Mouse (Mus musculus) liver, embryonic 13.5 days (tissue): ENCODE data around the gene Hmgcl. TPM values are rescaled to one million over a fixed set of nuclear protein-coding genes. Genes with fewer than 3 reads are reported as not detected.

Source experiments
- ATAC-seq: fragments of 200-750 bp; cut with Nextera tagmentation; 2 replicates; pipeline ENCODE4 v1.8.0; 2017; ENCODE audit warnings: low read depth, mild to moderate bottlenecking, moderate number of reproducible peaks, moderate library complexity
- DNase-seq: peaks from one replicate; pipeline ENCODE4 v3.0.0; 2022
- H3K27ac ChIP-seq: fragments of 300-500 bp; sonication (generic); 2 replicates; pipeline ENCODE4 v1.5.1; 2015; ENCODE audit warnings: moderate library complexity, mild to moderate bottlenecking, inconsistent platforms
- H3K27me3 ChIP-seq: fragments of 300-500 bp; sonication (generic); 2 replicates; pipeline ENCODE4 v1.6.1; 2015; ENCODE audit warnings: mild to moderate bottlenecking, inconsistent platforms
- H3K36me3 ChIP-seq: fragments of 300-500 bp; sonication (generic); 2 replicates; pipeline ENCODE4 v1.6.1; 2015; ENCODE audit warnings: mild to moderate bottlenecking, inconsistent platforms
- H3K4me1 ChIP-seq: fragments of 300-500 bp; sonication (generic); replicated peaks from 2 replicates; pipeline ENCODE4 v1.6.1; 2015; ENCODE audit warnings: inconsistent platforms
- H3K4me2 ChIP-seq: fragments of 300-500 bp; sonication (generic); 2 replicates; pipeline ENCODE4 v1.6.1; 2015; ENCODE audit warnings: inconsistent platforms, mild to moderate bottlenecking, moderate library complexity
- H3K4me3 ChIP-seq: fragments of 300-500 bp; sonication (generic); replicated peaks from 2 replicates; pipeline ENCODE4 v1.5.1; 2015; ENCODE audit warnings: mild to moderate bottlenecking, inconsistent platforms
- H3K9ac ChIP-seq: fragments of 300-500 bp; sonication (generic); 2 replicates; pipeline ENCODE4 v1.6.1; 2015; ENCODE audit warnings: mild to moderate bottlenecking, inconsistent platforms
- H3K9me3 ChIP-seq: fragments of 300-500 bp; sonication (generic); replicated peaks from 2 replicates; pipeline ENCODE4 v1.6.1; 2016; ENCODE audit warnings: inconsistent platforms
- WGBS: fragments of 180-500 bp; shearing (Covaris S2); methylation state at CpG from one replicate; pipeline ENCODE4 v1.1.7; 2015; ENCODE audit not compliant: insufficient replicate concordance; 5-methylcytosine and 5-hydroxymethylcytosine counted together
- polyA plus RNA-seq: library from polyadenylated mRNA; unstranded; fragments of >200 nt; fragmentation: Nextera tagmentation; extraction: Ambion mirVana; gene quantifications from 2 replicates; pipeline ENCODE4 v1.2.1, GENCODE M21; 2015

The Hmgcl gene
- 71.9 and 73.5 TPM in 2 replicates for polyA plus RNA-seq

- no peaks in the 10 kb centered on the region for H3K9me3 ChIP-seq
- peak within 1 kb of the TSS; percentile 91 for H3K9ac ChIP-seq
- H3K4me1 ChIP-seq: peaks cover 48% of the 10 kb centered on the region
- WGBS: under 1% methylated on average over 23 of the region's 23 CpGs
- H3K4me2 ChIP-seq: peak within 1 kb of the TSS; percentile 89
- DNase-seq (peak; percentile 94), ATAC-seq (peak; percentile 82)
- peaks cover 11% of the 10 kb centered on the region for H3K36me3 ChIP-seq
- H3K27me3 ChIP-seq: no peaks in the 10 kb centered on the region
- peak within 1 kb of the TSS; percentile 90 for H3K4me3 ChIP-seq
- peak within 1 kb of the TSS; percentile 77 for H3K27ac ChIP-seq
These were observed at the start of gene Hmgcl for GRCm38 (mm10) chr4:135946278-135946658. Gene Hmgcl (plus strand): TSS chr4:135946448.

- peaks cover 58% of the 10 kb centered on the region for H3K4me1 ChIP-seq
- peak overlapping the region; percentile 19 for H3K4me3 ChIP-seq
- H3K4me2 ChIP-seq: peak overlapping the region; percentile 58
- no peaks in the 10 kb centered on the region for H3K9me3 ChIP-seq
- no peaks in the 10 kb centered on the region for H3K36me3 ChIP-seq
- H3K9ac ChIP-seq: peak overlapping the region; percentile 57
- H3K27ac ChIP-seq: peak overlapping the region; percentile 84
- H3K27me3 ChIP-seq: no peaks in the 10 kb centered on the region
- DNase-seq (peak; percentile 78), ATAC-seq (peak; percentile 91)
- 12% methylated on average over 9 of the region's 9 CpGs for WGBS
These were observed 47.7 kb upstream of the Hmgcl start for GRCm38 (mm10) chr4:135898380-135899049.

DNA sequence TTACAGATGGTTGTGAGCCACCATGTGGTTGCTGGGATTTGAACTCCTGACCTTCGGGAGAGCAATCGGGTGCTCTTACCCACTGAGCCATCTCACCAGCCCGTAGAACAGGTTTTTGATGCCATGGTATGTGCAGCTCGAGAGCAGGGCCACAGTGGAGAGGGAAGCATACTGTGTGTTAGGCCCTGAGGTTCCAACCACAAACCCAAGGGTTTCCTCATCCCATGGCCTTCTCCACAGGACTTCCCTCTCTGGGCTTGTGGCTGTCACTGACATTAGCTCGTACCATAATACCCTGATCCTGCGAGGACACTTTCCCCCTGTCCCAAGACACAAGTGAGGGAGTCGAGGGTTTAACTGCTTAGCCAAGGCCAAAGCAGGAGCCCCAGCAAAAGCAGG lies 47.2 kb upstream of the Hmgcl start:
- Histone ChIP-seq H3K27ac (peak overlapping the region; percentile 34; the same call in 1 of the 2 replicates), H3K4me1 (peaks cover 58% of the 10 kb centered on the region), H3K4me2 (no peak overlapping the region), H3K36me3 (no peaks in the 10 kb centered on the region), H3K9me3 (no peaks in the 10 kb centered on the region), H3K9ac (no peak overlapping the region), H3K27me3 (no peaks in the 10 kb centered on the region), H3K4me3 (no peak overlapping the region)
- no peak for DNase-seq
- 48% methylated on average over 7 of the region's 7 CpGs for WGBS
- ATAC-seq: no peak

DNA sequence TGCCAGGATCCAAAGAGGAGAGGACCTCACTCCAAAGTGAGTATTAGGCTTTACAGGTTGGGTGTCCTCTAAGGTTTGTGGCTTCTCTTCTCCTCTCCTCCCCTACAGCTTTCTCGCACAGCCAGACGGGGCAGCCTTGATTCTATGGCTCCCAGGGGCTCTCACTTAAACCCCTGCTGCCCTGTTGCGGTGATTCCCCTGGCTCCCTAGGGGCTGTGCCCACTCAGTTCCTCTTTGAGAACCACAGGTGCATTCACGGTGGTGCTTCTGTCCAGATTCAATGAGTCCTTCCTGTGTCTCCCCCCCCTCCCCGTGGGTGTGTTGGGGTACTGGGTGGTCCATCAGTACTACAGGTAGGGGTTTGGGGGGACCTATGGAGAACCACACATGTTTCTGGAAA lies 46.2 kb upstream of the Hmgcl start:
- ATAC-seq (no peak), DNase-seq (no peak)
- no peak overlapping the region for H3K9ac ChIP-seq
- H3K4me1 ChIP-seq: peaks cover 51% of the 10 kb centered on the region
- H3K27me3 ChIP-seq: no peaks in the 10 kb centered on the region
- WGBS: 60% methylated on average over 5 of the region's 5 CpGs
- no peaks in the 10 kb centered on the region for H3K9me3 ChIP-seq
- H3K4me2 ChIP-seq: no peak overlapping the region
- H3K27ac ChIP-seq: no peak overlapping the region
- no peak overlapping the region for H3K4me3 ChIP-seq
- H3K36me3 ChIP-seq: no peaks in the 10 kb centered on the region

DNA sequence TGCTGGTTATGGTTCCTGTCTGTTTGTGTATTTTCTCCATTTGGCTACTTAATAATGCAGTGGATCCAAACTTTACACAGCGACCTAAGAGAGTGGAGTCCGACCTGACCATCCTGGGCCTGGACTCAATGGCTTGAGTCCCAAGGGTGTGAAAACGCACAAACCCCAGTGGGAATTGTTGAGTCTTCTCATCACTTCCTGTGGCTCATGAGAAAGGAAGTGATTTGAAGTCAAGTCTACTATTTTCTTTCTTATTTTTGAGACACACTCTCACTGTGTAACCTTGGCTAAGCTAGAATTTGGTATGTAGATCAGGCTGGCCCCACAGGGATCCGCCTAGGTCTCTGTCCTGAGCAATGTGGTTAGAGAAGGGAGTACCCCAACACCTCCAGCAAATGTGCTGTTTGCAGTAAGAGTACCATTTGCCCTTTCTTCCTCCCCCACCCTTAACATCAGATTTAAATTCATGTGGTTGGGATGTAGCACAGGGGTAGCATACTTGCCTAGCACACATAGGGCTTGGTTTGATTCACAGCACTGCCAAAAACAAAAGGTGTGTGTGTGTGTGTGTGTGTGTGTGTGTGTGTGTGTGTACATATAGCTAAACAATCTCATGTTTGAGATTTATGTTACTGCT lies 43.5 kb upstream of the Hmgcl start:
- Histone ChIP-seq H3K4me2 (no peak overlapping the region), H3K36me3 (no peaks in the 10 kb centered on the region), H3K4me1 (peaks cover 36% of the 10 kb centered on the region), H3K9ac (no peak overlapping the region), H3K27me3 (no peaks in the 10 kb centered on the region), H3K4me3 (no peak overlapping the region), H3K9me3 (no peaks in the 10 kb centered on the region), H3K27ac (no peak overlapping the region)
- ATAC-seq (no peak), DNase-seq (no peak)
- WGBS: 81% methylated on average over 4 of the region's 4 CpGs

GRCm38 (mm10) chr4:135904810-135905209 lies 41.4 kb upstream of the Hmgcl start:
- no peak overlapping the region for H3K27ac ChIP-seq
- H3K4me3 ChIP-seq: no peak overlapping the region
- no peaks in the 10 kb centered on the region for H3K27me3 ChIP-seq
- peaks cover 22% of the 10 kb centered on the region for H3K4me1 ChIP-seq
- ATAC-seq: no peak
- WGBS: 57% methylated on average over 1 of the region's 1 CpGs
- no peaks in the 10 kb centered on the region for H3K9me3 ChIP-seq
- H3K9ac ChIP-seq: no peak overlapping the region
- H3K4me2 ChIP-seq: no peak overlapping the region
- no peak for DNase-seq
- no peaks in the 10 kb centered on the region for H3K36me3 ChIP-seq

GRCm38 (mm10) chr4:135906633-135907032 lies 39.6 kb upstream of the Hmgcl start:
- no peaks in the 10 kb centered on the region for H3K36me3 ChIP-seq
- peaks cover 29% of the 10 kb centered on the region for H3K4me1 ChIP-seq
- peak overlapping the region; percentile 18; the same call in 1 of the 2 replicates for H3K9ac ChIP-seq
- H3K27ac ChIP-seq: peak overlapping the region; percentile 50
- no peak overlapping the region for H3K4me3 ChIP-seq
- 13% methylated on average over 3 of the region's 3 CpGs for WGBS
- H3K27me3 ChIP-seq: no peaks in the 10 kb centered on the region
- no peaks in the 10 kb centered on the region for H3K9me3 ChIP-seq
- H3K4me2 ChIP-seq: peak overlapping the region; percentile 12; the same call in 1 of the 2 replicates
- DNase-seq: no peak
- ATAC-seq: peak; percentile 67

DNA sequence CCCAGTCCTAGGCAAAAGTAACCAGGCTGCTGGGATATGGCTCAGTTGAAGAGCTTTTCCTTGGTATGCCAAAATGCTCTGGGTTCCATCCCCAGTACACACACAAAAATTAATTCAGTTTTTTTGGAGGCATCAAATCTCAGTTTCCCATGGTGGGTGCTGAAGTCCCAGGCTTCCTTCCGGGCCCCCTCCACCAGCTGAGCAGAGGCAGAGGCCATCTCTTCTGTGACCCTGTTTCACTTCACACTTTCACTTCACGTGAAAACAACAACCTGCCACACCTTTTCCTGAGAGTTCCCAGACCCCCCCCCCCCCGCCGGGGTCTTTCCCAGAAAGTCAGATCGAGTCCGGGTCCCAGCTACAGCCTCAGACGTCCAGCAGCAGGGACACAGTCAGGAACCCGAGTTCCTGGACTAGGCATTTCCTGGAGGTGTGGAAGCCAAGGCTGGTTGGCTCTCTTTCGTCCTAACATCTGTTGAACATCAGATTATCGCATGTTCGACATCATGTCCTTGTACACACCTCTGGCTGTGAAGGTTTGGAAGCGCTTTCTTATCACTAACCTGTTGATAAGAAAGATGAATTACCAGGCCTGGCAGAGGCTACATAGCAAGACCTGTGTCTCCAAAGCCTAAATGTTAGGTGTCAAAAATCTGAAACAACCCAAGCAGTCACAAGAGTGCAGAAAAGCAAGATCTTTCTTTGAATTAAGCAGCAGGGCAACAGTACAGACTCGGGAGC lies 36.8 kb upstream of the Hmgcl start:
- Histone ChIP-seq H3K4me2 (no peak overlapping the region), H3K27ac (no peak overlapping the region; the same call in 1 of the 2 replicates), H3K27me3 (no peaks in the 10 kb centered on the region), H3K4me3 (no peak overlapping the region), H3K4me1 (peaks cover 50% of the 10 kb centered on the region), H3K36me3 (no peaks in the 10 kb centered on the region), H3K9me3 (no peaks in the 10 kb centered on the region), H3K9ac (no peak overlapping the region)
- 44% methylated on average over 13 of the region's 13 CpGs for WGBS
- ATAC-seq: no peak
- no peak for DNase-seq

- H3K9me3 ChIP-seq: no peaks in the 10 kb centered on the region
- 26% methylated on average over 7 of the region's 7 CpGs for WGBS
- peak overlapping the region; percentile 53; the same call in 1 of the 2 replicates for H3K27ac ChIP-seq
- DNase-seq (no peak), ATAC-seq (peak; percentile 46; the same call in 1 of the 2 replicates)
- peak overlapping the region; percentile 33 for H3K9ac ChIP-seq
- no peaks in the 10 kb centered on the region for H3K27me3 ChIP-seq
- H3K36me3 ChIP-seq: no peaks in the 10 kb centered on the region; the same call in 1 of the 2 replicates
- no peak overlapping the region for H3K4me3 ChIP-seq
- H3K4me2 ChIP-seq: no peak overlapping the region
- H3K4me1 ChIP-seq: peaks cover 43% of the 10 kb centered on the region
These were observed 34.7 kb upstream of the Hmgcl start for GRCm38 (mm10) chr4:135911531-135911930.

- H3K4me1 ChIP-seq: peaks cover 38% of the 10 kb centered on the region
- 28% methylated on average over 3 of the region's 3 CpGs for WGBS
- H3K9ac ChIP-seq: peak overlapping the region; percentile 33; the same call in 1 of the 2 replicates
- peak overlapping the region; percentile 61 for H3K27ac ChIP-seq
- H3K9me3 ChIP-seq: no peaks in the 10 kb centered on the region
- H3K27me3 ChIP-seq: no peaks in the 10 kb centered on the region
- peaks cover 3% of the 10 kb centered on the region; the same call in 1 of the 2 replicates for H3K36me3 ChIP-seq
- H3K4me2 ChIP-seq: no peak overlapping the region; the same call in 1 of the 2 replicates
- H3K4me3 ChIP-seq: 0 out of 2 replicates have a peak overlapping the region, but pooled peaks have one; percentile 6
- peak; percentile 35; the same call in 1 of the 2 replicates for ATAC-seq
- no peak for DNase-seq
These were observed 34.1 kb upstream of the Hmgcl start for GRCm38 (mm10) chr4:135912164-135912563.

GRCm38 (mm10) chr4:135912835-135913234 lies 33.4 kb upstream of the Hmgcl start:
- DNase-seq (no peak), ATAC-seq (peak; percentile 42; the same call in 1 of the 2 replicates)
- Histone ChIP-seq H3K27ac (peak overlapping the region; percentile 61), H3K9me3 (no peaks in the 10 kb centered on the region), H3K4me2 (peak overlapping the region; percentile 28; the same call in 1 of the 2 replicates), H3K36me3 (peaks cover 3% of the 10 kb centered on the region; the same call in 1 of the 2 replicates), H3K4me3 (0 out of 2 replicates have a peak overlapping the region, but pooled peaks have one; percentile 6), H3K27me3 (no peaks in the 10 kb centered on the region), H3K4me1 (peaks cover 38% of the 10 kb centered on the region), H3K9ac (peak overlapping the region; percentile 33; the same call in 1 of the 2 replicates)
- 20% methylated on average over 3 of the region's 3 CpGs for WGBS
